Mouse (Mus musculus) bone marrow, adult 2 months (tissue): Measurements from ENCODE around the gene Hoxb2.

ENCODE experiments used
- CTCF ChIP-seq: fragments of 200-500 bp; IDR thresholded peaks from 2 replicates; pipeline ENCODE4 v1.5.1; 2011; ENCODE audit warnings: low read length, control low read depth; ENCODE audit not compliant: control insufficient read depth, insufficient read depth
- POLR2A ChIP-seq: fragments of 200-500 bp; IDR thresholded peaks from 2 replicates; pipeline ENCODE4 v1.6.1; 2011; ENCODE audit warnings: low read depth, mild to moderate bottlenecking, control low read depth, low read length, borderline replicate concordance; ENCODE audit not compliant: control insufficient read depth

DNA sequence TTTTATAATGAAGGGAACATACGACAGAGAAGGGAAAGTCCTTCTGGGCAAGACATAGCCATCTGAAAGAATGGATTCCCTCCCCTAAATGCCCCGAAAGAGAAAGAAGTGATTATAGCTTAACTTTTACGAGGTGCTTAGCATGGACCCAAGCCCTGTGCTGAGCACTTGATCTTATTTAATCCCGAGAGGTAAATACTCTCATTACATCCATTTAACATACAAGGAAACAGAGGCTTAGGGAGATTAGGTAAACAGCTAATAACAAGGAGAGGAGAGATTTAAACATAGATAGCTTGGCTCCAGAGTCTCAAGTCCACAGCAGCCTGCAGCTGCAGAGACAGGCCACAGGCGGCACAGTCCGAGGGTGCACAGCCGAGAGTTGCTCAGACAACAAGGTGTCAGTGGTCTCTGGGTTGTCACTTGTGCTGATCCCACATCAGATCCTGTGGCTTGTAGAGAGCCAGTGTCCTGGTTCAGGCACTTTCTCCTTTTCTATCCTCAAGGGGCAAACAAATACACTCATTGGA, 47.5 kb downstream of the Hoxb2 start:
- no peak for TF ChIP-seq CTCF
- no peak for TF ChIP-seq POLR2A
